Mouse (Mus musculus): ENCODE results near the gene Ptpn14.

The Ptpn14 gene

GRCm38 (mm10) chr1:189866621-189867020, 138.6 kb downstream of the Ptpn14 start:
- in situ Hi-C loops (cut with MboI): no loop called here

GRCm38 (mm10) chr1:189867034-189867433, 139.0 kb downstream of the Ptpn14 start:
- in situ Hi-C loops (cut with MboI): no loop called here

GRCm38 (mm10) chr1:189867497-189867896, 139.4 kb downstream of the Ptpn14 start:
- in situ Hi-C loops (cut with MboI): no loop called here

GRCm38 (mm10) chr1:189868036-189868435, 140.0 kb downstream of the Ptpn14 start:
- in situ Hi-C loops (cut with MboI): no loop called here

GRCm38 (mm10) chr1:189869651-189870270, 141.7 kb downstream of the Ptpn14 start:
- in situ Hi-C loops (cut with MboI): loop anchor here (10.0 kb wide), 1 partner anchor 165 kb away; no protein-coding TSS in a partner anchor

- in situ Hi-C loops (cut with MboI): loop anchor here (10.0 kb wide), 1 partner anchor 166 kb away; no protein-coding TSS in a partner anchor
These were observed 142.5 kb downstream of the Ptpn14 start for GRCm38 (mm10) chr1:189870539-189870938.

- in situ Hi-C loops (cut with MboI): loop anchor here (10.0 kb wide), 1 partner anchor 167 kb away; no protein-coding TSS in a partner anchor
These were observed 143.6 kb downstream of the Ptpn14 start for GRCm38 (mm10) chr1:189871625-189872024.

- in situ Hi-C loops (cut with MboI): loop anchor here (10.0 kb wide), 1 partner anchor 167 kb away; no protein-coding TSS in a partner anchor
These were observed 144.0 kb downstream of the Ptpn14 start for GRCm38 (mm10) chr1:189872050-189872449.

- in situ Hi-C loops (cut with MboI): loop anchor here (10.0 kb wide), 1 partner anchor 169 kb away; no protein-coding TSS in a partner anchor
These were observed 145.5 kb downstream of the Ptpn14 start for GRCm38 (mm10) chr1:189873591-189873990.

- in situ Hi-C loops (cut with MboI): loop anchor here (10.0 kb wide), 1 partner anchor 171 kb away; no protein-coding TSS in a partner anchor
These were observed 147.4 kb downstream of the Ptpn14 start for GRCm38 (mm10) chr1:189875439-189875861.

- in situ Hi-C loops (cut with MboI): loop anchor here (10.0 kb wide), 1 partner anchor 171 kb away; no protein-coding TSS in a partner anchor
These were observed 148.1 kb downstream of the Ptpn14 start for GRCm38 (mm10) chr1:189876162-189876561.

- in situ Hi-C loops (cut with MboI): loop anchor here (10.0 kb wide), 1 partner anchor 174 kb away; no protein-coding TSS in a partner anchor
These were observed 151.1 kb downstream of the Ptpn14 start for GRCm38 (mm10) chr1:189879212-189879611.

GRCm38 (mm10) chr1:189879965-189880364, 151.9 kb downstream of the Ptpn14 start:
- in situ Hi-C loops (cut with MboI): loop anchor here (10.0 kb wide), 1 partner anchor 175 kb away; no protein-coding TSS in a partner anchor

GRCm38 (mm10) chr1:189880745-189881144, 152.7 kb downstream of the Ptpn14 start:
- in situ Hi-C loops (cut with MboI): no loop called here

- in situ Hi-C loops (cut with MboI): no loop called here
These were observed 154.8 kb downstream of the Ptpn14 start for GRCm38 (mm10) chr1:189882886-189883285.

GRCm38 (mm10) chr1:189883531-189884170, 155.6 kb downstream of the Ptpn14 start:
- in situ Hi-C loops (cut with MboI): no loop called here

- in situ Hi-C loops (cut with MboI): no loop called here
These were observed 156.9 kb downstream of the Ptpn14 start for GRCm38 (mm10) chr1:189884951-189885350.

- in situ Hi-C loops (cut with MboI): no loop called here
These were observed 157.9 kb downstream of the Ptpn14 start for GRCm38 (mm10) chr1:189885975-189886374.

- in situ Hi-C loops (cut with MboI): no loop called here
These were observed 159.4 kb downstream of the Ptpn14 start for GRCm38 (mm10) chr1:189887518-189887917.

- in situ Hi-C loops (cut with MboI): no loop called here
These were observed 160.7 kb downstream of the Ptpn14 start for GRCm38 (mm10) chr1:189888749-189889148.

GRCm38 (mm10) chr1:189894191-189894590, 166.1 kb downstream of the Ptpn14 start:
- in situ Hi-C loops (cut with MboI): no loop called here

- in situ Hi-C loops (cut with MboI): no loop called here
These were observed 169.8 kb downstream of the Ptpn14 start for GRCm38 (mm10) chr1:189897861-189898260.

- in situ Hi-C loops (cut with MboI): no loop called here
These were observed 170.6 kb downstream of the Ptpn14 start for GRCm38 (mm10) chr1:189898708-189899107.

Measured in mature B cell (primary cell).